Mouse (Mus musculus) c-Kit-positive CD71-positive TER-119-negative erythroid progenitor cells, embryonic 14.5 days (primary cell): ENCODE measurements around the gene Plekhg1.

ENCODE experiments used
- DNase-seq: peaks from one replicate; pipeline ENCODE4 v3.0.0-alpha.2; 2013; ENCODE audit warnings: low read depth

The Plekhg1 gene

DNA sequence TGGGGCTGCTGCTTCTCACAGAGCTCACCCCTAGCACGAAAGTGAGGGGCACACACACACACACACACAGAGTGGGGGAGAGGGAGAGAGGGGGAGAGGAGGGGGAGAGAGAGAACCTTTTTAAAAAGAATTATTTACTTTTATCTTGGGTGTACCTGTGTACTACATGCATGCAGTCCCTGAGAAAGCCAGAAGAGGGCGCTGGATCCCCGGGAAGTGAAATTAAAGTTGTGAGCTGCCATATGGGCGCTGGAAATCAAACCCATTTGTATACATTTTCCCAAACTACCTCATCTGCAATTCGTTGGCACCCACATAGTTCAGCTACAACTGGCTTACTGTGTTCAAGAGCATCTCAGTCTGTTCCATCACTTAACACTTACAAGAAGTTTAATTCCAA lies 218.4 kb downstream of the Plekhg1 start:
- DNase-seq, result no peak

DNA sequence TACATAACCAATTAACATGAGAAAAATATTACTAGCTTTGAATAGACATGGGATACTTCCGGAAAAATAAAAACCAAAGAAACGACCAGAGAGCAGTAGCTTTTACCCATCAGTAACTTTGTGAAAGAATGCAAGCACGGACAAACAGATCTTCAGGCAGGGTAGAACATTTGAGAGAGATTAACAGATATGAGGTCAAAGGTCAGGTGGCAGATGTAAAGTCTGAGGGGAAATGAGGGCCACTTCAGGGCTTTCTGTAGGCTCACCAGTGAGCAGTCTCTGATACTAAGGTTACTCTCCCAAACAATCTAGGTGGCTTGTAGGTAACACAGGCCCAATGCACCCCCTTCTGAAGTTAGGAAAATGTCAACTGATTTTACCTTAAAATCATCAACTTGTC lies 228.9 kb downstream of the Plekhg1 start:
- no peak for DNase-seq

DNA sequence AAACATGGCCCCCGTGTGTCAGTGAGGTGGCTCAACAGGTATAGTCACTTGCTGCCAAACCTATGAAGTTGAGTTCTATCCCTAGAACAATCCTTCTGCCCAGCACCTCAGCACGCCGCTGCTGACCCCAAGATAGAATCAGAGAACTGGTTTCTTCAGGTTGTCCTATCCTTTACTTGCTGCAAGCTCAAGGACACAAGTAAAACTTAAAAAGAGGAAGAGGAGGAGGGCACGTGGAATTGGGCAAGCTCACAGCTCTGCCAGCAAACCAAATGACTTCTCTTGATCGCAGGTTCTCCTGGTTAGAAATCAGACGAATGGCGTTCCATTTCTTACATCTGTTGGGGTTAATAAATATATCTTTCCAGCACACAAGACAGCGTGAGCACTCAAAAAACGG lies 232.1 kb downstream of the Plekhg1 start:
- no peak for DNase-seq

DNA sequence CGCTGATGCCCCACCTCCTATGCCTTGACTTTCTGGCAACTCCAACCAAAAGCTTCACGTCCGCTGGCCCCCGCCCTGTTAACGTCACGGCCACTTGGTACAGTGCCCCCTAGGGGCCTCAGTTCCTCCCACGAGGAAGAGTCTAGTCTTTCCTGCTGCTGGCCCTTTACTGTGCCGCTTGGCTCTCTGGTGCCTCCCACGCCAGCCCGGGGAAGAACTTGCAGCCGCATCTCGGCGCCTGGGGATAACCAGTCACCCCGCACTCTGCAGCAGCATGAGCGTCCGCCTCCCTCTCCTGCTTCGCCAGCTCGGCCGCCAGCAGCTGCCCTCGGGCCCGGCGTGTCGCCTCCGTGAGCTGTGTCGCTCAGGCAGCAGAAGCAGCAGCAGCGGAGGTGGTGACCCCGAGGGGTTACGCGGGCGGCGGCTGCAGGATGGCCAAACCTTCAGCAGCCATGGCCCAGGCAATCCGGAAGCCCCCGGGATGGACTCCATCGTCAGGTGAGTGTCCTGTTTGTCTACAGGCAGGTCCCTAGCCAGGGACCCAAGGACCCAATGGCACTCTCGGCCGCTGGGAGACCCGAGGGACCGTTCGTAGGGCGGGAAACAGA lies 232.9 kb downstream of the Plekhg1 start, which contains the start of gene Mthfd1l:
TSS of gene Mthfd1l (plus strand) at position 138 of the 608 bp plus-strand sequence.
- peak; percentile 86 for DNase-seq

DNA sequence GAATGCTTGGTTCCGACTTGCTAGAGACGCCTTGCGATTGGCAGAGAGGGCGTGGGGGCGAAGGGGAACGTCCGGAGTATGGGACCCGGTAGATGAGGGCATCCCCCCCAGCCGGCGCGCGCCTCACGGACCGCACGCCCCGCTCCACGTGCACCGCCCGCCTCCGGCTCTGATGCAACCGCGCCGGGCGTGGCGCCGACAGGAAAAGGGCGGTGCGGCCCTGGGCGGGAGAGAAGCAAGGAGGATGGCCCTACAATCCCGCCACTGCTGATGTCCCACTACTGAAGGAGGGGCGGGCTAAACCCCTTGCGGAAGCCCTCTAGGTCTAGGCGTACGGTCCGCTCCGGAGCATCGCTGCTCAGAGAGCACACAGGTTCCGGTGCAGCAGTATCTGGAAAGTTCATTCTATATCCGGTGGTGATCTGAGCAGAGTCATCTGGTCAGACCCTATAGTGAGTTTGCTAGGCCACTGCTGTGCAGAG lies 233.5 kb downstream of the Plekhg1 start:
- peak; percentile 80 for DNase-seq

DNA sequence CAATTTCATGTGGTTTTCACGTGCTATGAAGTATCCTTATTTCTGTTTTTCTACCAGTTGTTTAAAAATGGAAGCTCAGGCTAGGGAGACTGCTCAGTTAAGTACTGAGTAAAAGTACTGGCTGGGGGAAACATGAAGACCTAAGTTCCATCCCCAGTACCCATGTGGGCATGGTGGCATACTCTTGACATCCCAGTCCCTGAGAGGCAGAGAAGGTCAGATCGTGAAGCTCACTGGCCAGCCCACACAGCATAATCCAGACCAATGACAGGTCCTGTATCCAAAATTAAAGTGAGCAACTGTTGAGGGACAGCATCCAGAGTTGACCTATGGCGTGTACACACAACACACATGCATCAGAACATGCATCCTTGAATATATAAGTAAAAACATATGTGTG lies 234.2 kb downstream of the Plekhg1 start:
- no peak for DNase-seq

DNA sequence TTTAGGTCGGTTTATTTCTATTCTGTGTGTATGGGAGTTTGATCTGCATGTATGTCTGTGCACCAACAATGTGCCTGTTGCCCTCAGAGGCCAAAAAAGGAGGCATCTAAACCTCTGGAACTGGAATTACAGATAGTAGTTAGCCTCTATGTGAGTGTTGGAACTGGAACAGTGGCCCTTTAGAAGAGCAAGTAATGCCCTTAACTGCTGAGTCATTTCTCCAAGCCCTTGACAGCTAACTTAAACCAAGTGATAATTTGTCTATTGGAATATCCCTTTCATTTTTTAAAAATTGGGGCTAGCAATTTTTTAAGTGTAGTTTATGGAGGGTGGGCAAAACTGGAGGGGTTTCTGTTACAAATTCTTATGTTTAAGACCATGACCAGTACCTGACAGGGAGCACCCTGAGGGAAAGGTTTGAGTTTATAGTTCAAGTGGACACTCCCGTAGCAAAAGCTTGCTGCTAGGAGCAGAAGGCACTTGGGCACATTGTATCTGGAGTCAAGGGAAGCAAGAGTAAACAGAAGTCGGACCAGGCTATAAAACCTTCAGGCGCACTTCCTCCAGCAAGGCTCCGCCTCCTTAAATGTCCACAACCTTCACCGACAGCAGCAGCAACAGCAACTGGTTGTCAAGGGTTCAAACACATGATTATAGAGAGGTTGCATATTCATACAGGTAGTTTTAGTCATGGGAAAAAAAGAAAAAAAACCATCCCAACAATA lies 235.9 kb downstream of the Plekhg1 start:
- DNase-seq, result no peak

DNA sequence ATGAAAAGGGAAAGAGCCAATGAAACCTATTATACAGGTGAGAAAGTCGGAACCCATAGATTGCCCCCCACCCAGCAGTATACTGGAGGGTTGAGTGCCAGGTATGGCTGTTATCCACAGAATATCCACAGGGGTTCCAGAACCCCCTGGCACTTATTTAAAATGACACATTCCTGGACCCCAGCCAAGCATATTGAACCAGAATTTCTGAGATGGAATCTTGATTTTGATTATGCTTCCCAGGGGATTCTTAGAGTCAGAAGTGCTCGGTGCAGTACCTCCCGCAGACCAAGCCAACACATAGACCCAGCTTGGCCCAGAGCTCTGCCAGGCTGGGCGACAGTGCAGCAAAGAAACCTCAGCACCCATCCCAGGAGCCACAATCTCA lies 236.5 kb downstream of the Plekhg1 start:
- DNase-seq, result no peak

DNA sequence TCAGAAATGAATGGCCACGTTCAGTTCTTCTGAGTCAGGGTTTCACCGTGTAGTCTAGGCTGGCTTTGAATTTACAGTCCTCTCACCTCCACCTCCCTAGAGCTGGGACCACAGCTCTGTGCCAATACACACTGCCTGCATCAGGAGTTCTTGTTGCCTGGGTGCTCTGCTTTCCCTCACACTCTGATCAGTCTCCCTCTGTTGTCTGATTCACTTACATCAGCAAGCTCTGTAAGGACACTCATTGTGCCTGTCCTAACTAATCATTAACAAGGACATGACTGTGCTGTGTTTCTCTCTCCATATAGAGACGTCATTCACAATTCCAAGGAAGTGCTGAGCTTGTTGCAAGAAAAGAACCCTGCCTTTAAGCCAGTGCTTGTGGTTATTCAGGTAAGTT lies 238.2 kb downstream of the Plekhg1 start:
- no peak for DNase-seq

DNA sequence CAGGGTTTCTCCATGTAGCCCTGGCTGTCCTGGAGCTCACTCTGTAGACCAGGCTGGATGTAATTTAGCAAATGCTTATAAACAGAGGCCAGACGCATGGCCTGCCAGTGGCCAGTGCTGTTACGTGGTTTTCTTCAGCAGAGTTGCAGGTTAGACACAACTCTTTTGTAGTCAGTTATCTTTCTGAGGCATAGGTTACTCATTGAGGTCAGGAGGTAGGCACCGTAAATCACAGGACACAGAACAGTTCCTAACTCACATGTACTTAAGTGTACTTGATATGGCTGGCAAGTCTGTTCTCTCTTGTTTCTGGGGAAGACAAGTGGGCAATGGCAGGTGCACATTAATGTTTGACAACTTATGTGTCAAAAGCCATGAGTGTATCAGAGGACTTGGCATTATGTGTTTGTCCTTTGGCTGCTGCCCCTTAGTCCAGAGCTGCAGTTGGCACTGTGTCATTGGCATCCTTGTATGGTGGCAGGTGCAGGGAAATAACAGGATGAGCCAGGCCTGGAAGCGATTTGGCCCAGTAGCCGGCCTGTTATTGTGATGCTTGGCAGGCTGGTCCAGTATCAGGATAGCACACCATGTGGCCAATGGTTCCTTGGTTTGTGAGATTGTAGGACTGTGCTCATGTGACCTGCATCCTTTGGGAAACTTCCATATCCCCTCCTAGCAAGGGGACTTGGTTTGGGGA lies 238.8 kb downstream of the Plekhg1 start:
- no peak for DNase-seq

DNA sequence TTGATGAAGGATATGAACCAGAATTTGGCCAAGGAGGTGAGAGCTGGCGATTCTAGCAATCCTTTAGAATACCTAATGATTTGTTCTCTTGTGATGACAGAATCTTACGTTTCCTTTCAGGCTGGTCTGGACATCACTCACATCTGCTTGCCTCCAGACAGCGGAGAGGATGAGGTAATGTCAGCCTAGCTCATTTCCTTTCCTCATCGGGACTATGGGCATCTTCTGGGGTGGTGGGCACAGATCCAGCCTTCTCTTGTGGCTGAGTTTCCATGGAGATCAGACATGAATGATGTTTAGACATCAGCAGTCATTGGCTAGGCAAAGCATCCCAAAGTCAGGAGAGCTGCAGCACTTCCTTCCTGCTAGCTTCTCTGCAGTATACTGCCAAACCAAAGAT lies 240.1 kb downstream of the Plekhg1 start:
- DNase-seq, result no peak

DNA sequence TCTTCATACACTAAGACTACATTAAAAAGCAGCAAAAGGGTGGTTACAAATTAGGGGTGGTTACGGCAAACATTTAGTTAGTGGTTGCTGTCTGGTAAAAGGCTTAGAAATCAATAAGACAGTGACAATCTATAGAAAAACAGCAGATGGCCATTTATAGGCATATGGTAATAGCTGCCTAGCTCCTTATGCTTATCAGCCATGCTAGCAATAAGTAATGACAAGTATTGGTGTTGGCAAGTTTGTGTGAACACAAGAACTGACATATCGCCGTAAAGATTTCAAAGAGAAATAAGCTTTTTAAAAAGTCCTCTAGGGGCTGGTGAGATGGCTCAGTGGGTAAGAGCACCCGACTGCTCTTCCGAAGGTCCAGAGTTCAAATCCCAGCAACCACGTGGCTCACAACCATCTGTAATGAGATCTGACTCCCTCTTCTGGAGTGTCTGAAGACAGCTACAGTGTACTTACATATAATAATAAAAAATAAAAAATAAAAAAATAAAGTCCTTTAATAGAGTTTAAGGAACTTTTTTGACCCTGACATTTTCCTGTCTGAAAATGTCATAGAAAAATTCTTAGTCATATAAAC lies 250.2 kb downstream of the Plekhg1 start:
- DNase-seq, result no peak

DNA sequence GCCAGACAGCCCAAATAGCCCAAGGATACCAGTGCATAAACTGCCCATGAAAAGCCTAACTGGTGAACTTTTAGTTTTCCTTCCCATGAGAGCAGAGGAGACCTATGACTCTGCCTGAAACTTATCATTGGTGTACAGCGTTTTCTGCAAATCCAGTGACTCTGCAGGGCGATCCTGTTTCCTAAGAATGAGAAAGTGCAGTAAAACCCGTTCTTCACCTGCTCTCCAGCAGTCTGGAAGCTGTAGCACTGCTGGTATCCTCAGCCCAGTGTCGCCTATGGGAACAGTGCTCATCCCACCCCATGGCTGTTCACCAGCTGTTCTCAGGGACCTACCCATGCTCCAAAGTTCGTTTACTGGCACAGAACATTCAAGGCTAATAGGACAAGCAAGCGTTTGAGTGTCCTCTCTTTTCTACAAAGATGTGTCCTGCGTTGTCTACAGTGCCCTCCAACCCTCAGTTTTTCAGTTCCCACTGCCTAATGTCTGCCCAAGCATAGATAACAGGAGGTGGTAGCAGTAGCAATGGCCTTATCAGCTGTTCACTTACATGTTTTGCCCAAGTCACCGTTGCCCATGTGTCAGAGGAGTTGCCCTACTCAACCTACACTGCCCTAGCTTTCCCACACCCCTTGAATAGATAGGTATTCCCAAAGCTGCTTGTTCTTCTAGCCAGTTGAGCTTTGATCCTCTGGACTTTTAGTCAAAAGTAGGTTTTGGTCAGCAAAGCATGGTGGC lies 253.4 kb downstream of the Plekhg1 start:
- DNase-seq, result peak; percentile 57

DNA sequence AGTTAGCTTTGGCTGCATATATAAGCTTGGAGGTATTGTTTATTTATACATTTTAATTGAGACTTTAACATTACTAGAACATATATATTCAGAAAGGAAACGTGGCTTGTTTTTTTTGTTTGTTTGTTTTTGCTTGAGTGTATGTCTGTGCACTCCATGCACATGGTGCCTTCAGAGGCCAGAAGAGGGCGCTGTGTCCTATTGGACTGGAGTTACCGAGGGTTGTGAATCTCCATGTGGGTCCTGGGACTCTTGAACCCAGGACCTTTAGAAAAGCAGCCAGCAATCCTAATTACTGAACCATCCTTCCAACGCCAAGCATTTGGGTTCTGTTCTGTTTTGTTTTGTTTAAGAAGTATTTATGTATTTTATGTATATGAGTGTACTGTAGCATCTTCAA lies 255.1 kb downstream of the Plekhg1 start:
- DNase-seq, result no peak

DNA sequence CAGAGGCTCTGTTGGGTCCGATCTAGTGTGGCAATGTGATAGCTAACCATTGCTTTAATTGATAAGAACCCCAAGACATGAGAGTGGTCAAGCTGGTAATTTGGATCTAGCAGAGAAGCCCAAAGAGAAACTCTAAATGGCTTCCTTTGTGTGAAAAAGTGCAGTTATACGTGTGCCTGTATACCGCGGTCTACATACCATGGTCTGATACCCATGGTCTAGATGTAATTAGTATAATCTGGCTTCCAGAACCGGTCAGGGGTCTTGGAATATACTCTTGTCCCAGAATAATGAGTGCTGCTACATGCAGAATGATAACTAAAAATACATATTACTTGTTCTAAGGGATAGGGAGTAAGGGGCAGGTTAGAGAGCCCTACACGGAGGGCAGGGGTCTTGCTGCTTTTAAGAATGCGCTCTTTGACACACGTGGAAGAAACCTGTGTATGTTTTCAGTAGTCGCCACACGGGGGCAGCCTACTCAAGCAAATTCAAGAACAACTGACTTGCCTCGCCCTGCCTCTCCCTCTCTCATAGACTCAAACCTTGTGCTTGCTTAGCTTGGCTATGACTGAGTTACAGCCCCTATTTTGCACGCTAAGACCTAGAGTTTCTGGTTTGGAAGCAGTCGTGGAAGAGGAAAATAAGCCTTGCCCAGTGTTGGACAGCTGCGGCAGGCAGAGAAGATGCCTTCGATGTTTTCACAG lies 256.2 kb downstream of the Plekhg1 start:
- DNase-seq, result peak; percentile 58

DNA sequence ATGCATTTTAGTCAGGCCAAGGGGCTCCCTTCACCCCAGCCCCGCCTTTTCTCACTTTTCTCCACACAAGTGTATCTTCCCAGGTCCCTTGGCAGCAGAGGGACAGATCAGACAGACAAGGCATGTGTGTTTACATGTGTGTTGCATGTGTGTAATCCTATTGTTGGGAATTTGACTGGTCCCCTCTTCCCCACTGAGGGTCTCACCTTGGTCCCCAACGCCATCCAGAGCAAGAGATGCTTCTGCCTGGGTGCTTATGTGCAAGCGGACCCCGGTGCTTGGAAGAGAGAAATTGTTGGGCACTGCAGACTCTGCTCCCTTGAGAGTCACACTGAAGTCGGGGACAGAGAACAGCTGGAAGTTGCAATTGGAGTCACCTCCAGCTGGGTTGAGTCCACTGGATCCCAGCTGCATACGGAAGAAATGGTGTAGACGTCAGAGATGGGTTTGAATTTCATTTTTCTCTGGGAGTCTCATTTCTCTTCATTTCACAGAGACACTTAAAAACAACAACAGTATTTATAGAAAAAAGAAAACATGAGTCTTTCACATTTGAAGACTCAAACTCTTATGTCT lies 257.8 kb downstream of the Plekhg1 start:
- no peak for DNase-seq

DNA sequence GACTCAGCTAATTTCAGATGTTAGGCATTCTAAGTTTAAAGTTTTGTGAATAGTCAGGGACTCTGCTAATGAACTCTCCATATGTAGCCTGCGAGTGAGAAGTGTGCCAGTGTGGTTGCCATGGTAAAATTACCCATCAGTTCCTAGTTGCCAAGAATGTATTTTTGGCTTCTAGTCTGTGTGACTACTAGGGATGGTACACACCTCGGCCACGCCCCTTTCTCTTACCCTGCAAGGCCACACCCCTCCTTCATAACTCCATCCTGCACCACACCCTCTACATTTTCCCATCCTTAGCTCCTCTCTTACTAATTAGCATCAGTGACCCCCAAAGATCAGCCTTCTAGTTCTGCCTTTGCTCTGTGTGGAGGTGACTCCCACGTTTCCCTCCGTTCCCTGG lies 262.5 kb downstream of the Plekhg1 start:
- no peak for DNase-seq

DNA sequence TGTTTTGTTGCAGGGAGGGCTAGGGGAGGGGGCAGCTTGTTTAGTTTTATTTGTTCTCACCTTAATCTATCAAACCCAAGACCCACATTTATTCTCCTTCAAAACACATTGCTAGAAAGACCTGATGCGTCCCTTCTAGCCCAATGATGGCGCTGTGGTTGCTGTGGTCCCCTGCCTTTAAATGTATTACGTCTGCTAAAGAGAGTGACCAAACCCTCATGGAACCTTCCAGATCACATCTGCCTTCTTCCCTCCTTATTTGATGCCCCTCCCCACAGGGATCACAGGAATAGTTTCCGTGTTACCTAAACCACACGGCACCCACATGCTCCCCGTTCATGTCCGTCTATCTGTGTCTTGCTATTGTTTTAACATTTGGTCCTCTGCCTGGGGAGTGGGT lies 265.0 kb downstream of the Plekhg1 start:
- no peak for DNase-seq

DNA sequence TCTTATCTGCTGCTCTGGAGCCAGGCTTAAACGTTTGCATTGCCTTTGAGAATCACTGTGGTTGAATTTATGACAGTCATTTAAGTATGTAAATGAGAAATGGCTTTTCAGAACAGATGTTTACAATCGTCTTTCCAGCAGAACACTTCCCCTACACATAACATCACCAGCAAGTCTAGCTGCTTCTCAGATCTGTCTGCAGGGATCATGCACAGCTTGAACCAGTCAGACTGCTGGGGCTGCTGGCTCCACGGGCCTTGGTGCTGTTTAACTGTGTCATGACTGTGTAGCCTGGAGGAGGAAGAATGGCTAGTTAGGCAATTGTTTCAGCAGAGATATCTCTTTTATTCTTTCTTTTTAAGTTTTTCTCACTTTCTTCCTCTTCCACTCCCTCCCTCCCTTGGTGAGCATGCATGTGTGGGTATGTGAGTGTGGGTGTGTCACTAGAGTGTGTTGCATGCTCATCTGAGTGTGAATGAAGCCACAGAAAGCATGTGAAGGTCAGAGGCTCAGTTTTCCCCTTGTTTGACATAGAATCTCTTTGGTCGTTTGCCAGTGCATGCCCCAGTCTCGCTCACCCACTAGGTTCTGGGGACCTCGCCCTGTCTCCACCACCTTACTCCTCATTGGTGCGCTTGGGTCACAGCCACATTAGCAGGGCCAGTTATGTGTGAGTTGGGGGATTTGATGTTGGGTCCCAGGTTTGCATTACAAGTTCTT lies 266.3 kb downstream of the Plekhg1 start:
- DNase-seq, result no peak
